Mouse (Mus musculus) thymus, postnatal 25 days (tissue): ENCODE data around the gene Dgcr2.

Experiments
- DNase-seq: peaks from one replicate; pipeline ENCODE4 v3.0.0; 2022

The Dgcr2 gene

DNA sequence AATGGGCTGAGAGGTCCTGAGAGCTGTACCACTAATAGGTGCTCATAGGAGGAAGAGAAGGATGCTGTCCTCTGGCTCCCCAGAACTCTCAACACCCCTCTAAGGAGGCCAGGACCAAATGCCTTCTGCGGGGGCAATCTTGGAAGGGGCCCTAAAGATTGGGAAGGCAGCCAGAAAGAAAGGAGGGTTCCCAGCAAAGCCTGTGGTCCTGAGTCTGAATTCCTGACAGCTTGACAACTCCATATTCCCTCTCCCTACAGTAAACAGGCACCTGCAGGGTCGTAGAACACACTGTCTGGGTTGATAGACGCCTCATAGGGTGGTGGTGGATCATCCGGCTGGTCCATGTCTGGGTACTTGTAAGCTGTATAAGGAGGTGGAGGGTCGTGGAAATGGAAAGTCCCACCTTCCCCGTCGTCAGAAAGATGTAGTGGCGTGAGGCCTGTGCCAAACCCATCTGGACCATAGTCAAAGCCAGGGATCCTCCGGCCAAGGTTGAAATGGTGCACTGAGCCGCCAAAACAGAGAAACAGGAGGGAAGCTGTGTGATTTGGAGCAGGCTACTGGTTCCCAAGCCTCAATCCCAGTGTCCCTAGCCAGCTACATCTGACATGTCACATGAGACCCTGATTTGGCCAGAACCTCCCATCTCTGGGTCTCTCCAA lies 54.5 kb downstream of the Dgcr2 start:
- no peak for DNase-seq

DNA sequence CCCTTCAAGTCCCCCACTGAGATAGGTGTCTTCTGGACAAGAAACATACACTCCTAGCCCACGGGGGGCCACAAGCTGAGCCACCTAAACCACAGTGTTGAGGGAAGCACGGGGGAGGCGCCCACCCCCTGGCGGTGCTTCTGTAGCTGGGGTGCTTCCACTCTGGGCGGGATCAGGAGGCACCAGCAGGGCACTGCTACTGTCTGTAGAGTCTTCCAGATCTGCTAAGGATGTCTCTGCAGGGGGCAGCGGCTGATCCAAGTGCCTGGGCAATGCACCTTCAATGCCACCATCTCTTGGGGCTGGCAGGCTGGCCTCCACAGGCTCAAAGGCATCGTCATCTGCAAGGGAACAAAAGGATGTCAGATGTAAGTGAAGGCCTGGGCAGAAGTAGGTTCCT lies 55.9 kb downstream of the Dgcr2 start:
- no peak for DNase-seq

DNA sequence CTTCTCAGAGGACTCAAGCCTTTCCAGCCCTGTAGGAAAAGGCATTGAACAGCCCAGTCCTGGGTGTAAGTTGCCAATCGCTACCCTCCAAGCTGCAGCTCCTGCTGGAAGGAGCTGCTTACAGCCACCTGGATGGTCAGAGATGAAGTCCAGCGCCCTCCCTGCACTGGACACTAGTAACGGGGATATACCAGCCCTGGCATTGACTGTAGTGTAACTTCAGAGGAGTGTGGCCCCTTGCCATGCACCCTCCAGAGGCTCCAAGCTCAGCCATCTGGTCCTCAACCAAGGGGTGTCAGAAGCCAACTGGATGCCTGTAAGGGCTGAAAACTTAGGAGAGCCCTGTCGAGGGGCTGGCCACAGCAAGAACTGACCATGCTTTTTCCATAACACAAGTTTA lies 58.4 kb downstream of the Dgcr2 start:
- DNase-seq = no peak

DNA sequence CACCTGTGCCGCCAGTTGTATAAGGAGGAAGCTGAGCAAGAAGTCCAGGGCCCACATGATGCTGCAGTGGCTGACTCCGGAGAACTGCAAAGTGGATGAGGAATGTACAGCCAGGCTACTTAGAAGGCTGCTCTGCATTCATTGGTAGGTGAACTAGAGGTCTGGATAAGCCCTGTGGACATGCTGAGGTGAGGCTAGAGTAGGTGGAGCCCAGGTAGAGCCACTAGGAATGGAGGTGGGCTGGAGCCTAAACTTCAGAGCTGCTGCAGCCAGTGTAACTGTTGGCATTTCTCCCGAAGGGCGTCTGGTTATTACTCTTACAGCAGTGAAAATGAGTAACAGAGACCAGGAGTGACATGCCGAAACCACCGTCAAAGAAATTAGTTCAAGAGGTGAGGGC lies 60.3 kb downstream of the Dgcr2 start, which contains the start of gene Car15:
TSS of gene Car15 (minus strand) at position 314 of the 400 bp plus-strand sequence.
- no peak for DNase-seq

DNA sequence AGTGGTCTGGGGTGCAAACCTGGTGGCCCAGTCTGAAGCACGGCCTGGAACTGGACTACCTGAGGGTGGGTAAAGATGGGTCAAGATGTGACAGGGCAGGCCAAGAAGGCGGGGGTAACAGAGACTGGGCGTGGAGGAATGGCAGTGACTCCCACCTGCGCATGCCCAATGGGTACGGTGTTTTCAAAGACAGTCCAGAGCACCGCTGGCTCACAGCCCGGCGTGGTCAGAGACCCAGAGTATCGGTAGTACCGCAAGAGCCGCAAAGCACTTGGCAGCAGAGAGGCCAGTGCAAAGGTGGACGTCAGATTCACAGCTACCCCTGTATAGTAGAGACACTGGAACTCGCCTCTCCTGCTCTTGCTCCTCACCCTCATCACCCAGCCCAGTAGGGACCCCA lies 62.9 kb downstream of the Dgcr2 start:
- DNase-seq = no peak

DNA sequence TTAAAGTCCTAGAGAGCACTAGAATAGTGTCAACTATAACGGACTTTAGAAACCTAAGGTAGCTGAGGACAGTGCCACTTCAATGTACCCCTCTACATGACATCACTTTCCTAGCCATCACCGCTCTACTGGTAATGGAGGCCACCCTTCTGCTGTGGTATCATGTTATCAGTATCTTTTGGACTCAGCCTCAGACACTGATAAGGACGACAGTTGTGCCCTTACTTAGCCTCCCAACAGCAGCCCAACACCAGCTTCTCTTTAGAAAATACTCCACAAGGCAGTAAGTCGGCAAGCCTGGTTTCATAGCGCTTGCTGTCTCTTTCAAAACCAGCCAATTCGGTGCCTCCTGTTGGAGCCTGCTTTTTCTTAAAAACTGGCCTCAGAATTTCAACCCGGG lies 63.8 kb downstream of the Dgcr2 start:
- DNase-seq = no peak

DNA sequence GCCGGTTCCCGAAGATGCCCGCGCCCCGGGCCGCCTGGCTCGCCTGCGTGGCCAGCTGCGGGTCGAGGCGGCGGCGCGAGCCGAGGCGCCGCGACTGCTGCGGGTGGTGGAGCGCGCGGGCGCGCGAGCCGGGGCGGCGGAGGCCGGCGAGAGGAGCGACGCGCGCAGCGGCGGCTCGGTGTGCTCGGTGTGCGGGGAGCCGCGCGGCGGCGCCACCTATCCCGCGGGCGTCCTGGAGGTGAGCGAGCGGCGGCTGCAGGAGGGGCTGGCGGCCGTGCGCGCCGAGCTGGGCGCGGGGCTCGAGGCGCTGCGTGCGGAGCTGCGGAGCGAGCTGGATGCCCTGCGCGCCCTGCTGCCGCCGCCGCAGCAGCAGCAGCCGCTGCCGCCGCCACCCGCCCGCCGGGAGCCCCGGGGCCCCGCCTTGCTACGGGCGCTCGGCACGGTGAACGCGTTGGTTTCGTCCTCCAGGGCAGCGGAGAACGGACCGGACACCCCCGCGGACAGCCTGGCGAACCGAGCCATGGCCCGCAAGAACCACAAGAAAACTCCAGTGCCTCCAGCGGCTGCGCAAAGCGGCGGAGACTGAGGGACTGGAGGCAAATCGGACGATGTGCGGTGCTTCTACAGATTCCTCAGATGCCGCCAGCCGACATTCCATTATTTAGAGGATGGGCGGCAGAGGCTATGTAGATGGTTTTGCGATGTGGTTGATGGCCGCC lies 64.5 kb downstream of the Dgcr2 start:
- no peak for DNase-seq

- no peak for DNase-seq
These were observed 65.1 kb downstream of the Dgcr2 start for GRCm38 (mm10) chr16:17833321-17833680.

DNA sequence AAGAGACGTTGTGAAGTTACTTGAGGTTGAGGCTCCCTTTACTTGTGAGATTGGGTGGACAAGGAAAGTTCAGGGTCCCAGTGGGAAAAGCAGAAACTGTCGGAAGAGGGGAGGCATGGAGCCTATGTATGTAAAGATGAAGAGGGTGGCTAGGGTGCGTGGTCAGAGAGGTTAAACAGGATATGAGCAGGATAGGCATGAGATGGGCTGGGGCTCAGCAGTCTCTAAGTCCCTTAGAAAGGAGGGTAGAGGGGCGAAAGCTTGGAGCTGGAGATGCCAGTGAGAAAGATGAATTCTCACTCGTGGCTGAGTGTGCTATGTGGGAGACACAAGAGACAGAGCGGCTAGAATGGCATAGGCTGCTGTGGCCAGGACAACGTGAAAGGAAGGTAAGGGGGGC lies 65.5 kb downstream of the Dgcr2 start, which contains the start of gene B830017H08Rik:
TSS of gene B830017H08Rik (plus strand) at position 301 of the 400 bp plus-strand sequence.
- DNase-seq = no peak

DNA sequence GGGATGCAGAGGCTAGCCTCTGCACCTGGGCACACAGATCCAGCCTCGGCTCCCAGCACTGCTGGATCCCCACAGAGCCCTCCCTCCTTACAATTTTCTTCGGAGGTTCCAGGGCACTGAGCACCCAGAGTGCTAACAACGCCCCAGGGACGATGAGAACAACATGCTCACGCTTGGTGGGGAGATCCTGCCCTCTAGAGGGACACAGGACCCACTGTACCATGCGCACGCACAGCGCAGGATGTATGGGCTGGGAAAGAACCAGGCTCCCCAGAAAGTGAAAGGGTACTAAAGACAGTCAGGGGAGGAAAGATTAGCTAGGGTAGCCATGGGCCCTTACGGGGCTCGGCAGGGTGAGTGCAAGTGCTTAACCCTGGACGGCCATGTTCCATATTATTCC lies 66.6 kb downstream of the Dgcr2 start:
- no peak for DNase-seq

DNA sequence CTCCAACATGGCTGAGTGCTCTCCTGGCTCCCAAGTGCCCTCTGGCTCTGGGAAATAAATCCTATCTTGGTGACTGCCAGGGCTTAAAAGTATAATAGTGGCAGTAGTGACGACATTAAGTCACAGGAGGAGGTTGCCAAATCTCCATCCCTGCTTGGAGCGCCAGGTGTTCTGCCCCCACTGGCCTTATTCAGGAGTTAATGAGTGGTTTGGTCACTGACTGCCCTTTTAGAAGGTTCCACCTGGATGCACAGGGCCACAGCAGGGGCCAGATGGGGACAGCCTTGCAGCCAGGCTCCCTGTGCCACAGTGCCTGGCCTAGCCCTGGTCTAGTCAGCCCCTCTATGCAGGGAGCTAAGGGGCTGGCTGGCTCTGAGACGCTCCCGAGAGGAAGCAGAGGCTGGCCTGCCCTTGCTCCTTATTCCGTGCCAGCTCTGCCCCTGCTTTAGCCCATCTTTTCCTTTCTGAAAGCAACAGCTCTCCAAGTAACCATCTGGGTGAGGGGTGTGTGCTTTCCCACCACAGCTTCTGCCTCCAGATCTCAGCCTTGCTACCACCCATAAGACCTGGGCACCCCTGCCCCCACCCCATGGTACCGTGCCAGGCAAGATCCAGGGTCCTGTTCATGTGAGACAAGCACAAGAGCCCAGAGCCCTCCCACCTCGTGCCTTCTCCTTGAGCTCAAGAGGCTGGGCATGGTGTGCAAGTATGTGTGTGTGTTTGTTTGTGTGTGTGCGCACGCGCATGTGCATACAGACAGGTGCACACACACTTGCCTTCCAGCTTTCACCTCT lies 67.8 kb downstream of the Dgcr2 start:
- no peak for DNase-seq

GRCm38 (mm10) chr16:17828867-17829266 lies 69.5 kb downstream of the Dgcr2 start:
- no peak for DNase-seq

DNA sequence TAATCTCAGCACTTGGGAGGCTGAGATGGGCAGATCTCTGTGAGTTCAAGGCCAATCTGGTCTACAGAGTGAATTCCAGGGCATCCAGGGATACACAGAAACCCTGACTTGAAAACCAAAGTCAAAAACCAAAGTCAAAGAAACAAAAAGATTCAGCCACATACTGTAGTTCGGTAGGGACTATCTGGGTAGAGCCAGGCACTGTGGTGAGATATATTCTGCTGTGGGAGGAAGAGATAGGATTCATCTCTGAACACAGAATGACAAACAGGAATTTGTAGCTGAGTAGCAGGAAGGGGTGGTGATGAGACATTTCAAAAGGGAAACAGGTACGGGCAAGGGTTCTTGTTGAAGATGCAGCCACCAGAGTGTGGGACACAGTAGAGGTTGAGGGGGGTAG lies 70.1 kb downstream of the Dgcr2 start:
- DNase-seq = no peak

DNA sequence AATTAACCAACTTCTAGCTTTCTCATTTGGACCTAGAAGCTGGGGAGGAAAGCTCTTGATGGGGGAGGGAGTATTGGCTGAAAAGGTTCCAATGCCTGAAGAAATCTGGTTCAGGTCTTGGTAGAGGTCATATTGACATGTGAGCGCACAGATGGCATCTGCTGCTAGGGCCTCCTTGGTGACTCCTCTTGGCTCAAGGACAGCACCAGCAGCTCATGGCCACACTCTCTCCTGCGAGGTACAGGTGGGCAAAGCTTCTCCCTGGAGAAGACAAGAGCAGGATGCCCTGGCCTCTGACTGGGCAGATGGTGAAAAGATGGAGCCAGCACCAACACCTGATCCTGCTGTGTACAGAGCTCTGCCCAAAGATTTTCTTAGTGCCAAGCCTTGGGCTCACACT lies 71.9 kb downstream of the Dgcr2 start:
- DNase-seq = no peak

DNA sequence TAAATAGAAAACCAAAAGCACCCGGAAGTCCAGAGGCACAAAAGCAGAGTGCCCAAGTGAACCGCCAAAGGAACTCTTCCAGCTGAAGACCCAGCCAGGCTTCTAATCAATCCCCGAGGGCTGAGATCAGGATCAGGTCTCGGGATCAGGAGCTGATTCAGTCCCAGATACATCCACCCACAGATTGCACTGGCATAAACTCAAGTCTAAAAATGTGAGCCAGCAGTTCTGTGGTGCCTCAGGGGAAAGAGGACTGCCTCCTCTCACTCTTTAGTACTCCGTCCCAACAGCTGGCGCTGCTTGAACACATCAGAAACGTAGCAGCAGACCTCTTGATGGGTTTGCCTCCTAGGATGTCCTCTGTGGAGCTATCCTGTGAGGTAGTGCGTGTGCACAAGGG lies 81.8 kb downstream of the Dgcr2 start:
- no peak for DNase-seq

- DNase-seq = peak; percentile 76
These were observed 82.7 kb downstream of the Dgcr2 start for GRCm38 (mm10) chr16:17815411-17816402.

- no peak for DNase-seq
These were observed 85.2 kb downstream of the Dgcr2 start for GRCm38 (mm10) chr16:17813173-17813572.

- no peak for DNase-seq
These were observed 86.2 kb downstream of the Dgcr2 start for GRCm38 (mm10) chr16:17812120-17812519.

- no peak for DNase-seq
These were observed 88.7 kb downstream of the Dgcr2 start for GRCm38 (mm10) chr16:17809711-17810110.

- DNase-seq = no peak
These were observed 89.2 kb downstream of the Dgcr2 start for GRCm38 (mm10) chr16:17809125-17809524.

GRCm38 (mm10) chr16:17807192-17808009 lies 91.0 kb downstream of the Dgcr2 start:
- peak; percentile 95 for DNase-seq
